20 mouse cellular contexts compared by ENCODE assay signal in the genomic region with DNA sequence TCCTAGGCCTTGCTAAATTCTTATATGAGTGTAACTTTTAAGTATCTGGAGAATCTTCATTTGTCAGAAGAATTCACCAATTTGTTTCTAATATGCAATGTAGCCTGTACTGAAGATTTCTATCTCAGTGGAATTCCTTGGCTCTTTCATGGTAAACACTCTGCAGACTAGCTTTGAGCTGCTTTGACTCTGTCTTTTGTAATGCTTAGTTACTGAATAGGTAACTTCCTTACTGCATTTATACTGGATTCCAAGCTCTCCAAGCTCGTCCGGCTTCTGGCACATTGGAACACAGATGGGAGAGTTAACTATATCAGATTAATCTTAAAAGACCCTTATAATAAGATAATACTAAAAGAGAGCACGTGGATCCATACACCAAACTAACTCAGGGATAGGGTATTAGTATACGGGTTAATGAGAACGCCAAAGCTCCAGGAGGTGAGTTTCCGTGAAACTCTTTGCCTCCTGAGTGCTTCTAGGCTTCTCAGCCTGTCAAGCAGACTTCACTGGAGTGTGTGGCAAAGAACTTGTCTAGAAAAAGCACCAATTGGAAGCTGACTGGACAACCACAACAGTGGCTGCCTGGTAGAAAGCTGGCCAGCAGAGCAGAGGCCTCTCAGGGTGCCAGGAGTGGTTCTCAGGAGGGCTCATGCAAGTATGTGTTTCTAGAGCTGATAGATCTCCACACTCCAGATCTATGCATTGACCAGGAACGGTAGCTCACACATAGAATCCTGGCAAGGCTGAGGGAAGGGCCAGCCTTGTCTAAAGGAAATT. TPM values are rescaled to one million over a fixed set of nuclear protein-coding genes. Genes with fewer than 3 reads are reported as not detected.
"Had no signal": no experiment of that assay in that cellular context is flagged by ENCODE, and none has a peak within 500 bp of the region (broad histone marks: within the 10 kb centered on the region; RNA-seq: fewer than 3 reads in every experiment).

No protein-coding gene starts in this region.

- H3K9ac ChIP-seq: limb, embryonic 12.5 days; liver, embryonic 14.5 days; lung, embryonic 14.5 days; midbrain, embryonic 15.5 days; neural tube, embryonic 13.5 days; stomach, embryonic 15.5 days had no signal

- H3K9me3 ChIP-seq: limb, embryonic 12.5 days; megakaryocyte, embryonic 14.5 days; midbrain, embryonic 15.5 days; neural tube, embryonic 13.5 days; stomach, embryonic 15.5 days had no signal

- H3K27ac ChIP-seq: limb, embryonic 12.5 days; liver, embryonic 14.5 days; macrophage; midbrain, embryonic 15.5 days; neural tube, embryonic 13.5 days; stomach, embryonic 15.5 days had no signal

- H3K4me1 ChIP-seq: limb, embryonic 12.5 days; megakaryocyte, embryonic 14.5 days; midbrain, embryonic 15.5 days; neural tube, embryonic 13.5 days; stomach, embryonic 15.5 days had no signal

- H3K27me3 ChIP-seq: limb, embryonic 12.5 days; megakaryocyte, embryonic 14.5 days; midbrain, embryonic 15.5 days; neural tube, embryonic 13.5 days; stomach, embryonic 15.5 days had no signal

- H3K4me3 ChIP-seq: limb, embryonic 12.5 days; megakaryocyte, embryonic 14.5 days; midbrain, embryonic 15.5 days; neural tube, embryonic 13.5 days; stomach, embryonic 15.5 days had no signal

- DNase-seq: kidney, adult 8-10 months; kidney, postnatal 36 days; liver; lung, embryonic 14.5 days; right cerebral cortex, postnatal 14 days; thymus, postnatal 36 days had no signal

RNA-seq across cellular contexts. Expression of a gene that starts 21.8 kb away (rescaled TPM):
- total RNA-seq: layer of hippocampus, adult 18-20 months; layer of hippocampus, postnatal 10 days; left cerebral cortex, postnatal 36 days had no signal
- polyA plus RNA-seq: intestine, postnatal 0 days; kidney, embryonic 16.5 days; limb, embryonic 12.5 days; liver, embryonic 14.5 days; lung, embryonic 14.5 days; macrophage; midbrain, embryonic 15.5 days; neural tube, embryonic 13.5 days; spleen, adult 2 months; thymus, postnatal 0 days had no signal
